Comparison of ENCODE assay signal across 12 mouse cellular contexts in genomic region chr7:67243894-67244282, GRCm38 (mm10). TPM values are rescaled to one million over a fixed set of nuclear protein-coding genes. Genes with fewer than 3 reads are reported as not detected.
DNase-seq lines count a peak whose midpoint lies in the region; ATAC-seq and TF ChIP-seq lines count a peak whose summit lies in the region.
"Had no signal": no experiment of that assay in that cellular context is flagged by ENCODE, and none has a peak within 500 bp of the region (broad histone marks: within the 10 kb centered on the region; RNA-seq: fewer than 3 reads in every experiment).

No protein-coding gene starts in this region.

- peak; percentile 32; the same call in 1 of the 2 replicates for TF ChIP-seq CTCF in kidney, postnatal 0 days (IDR thresholded peaks at IDR 0.05; ENCODE audit: low read depth)
- no peak; a peak in 1 of 6 replicates for TF ChIP-seq CTCF in MEL (IDR thresholded peaks at IDR 0.05 in 2 of 3, conservative IDR thresholded peaks at IDR 0.05 in 1 of 3; ENCODE audit: control insufficient read depth in 1 of 3, insufficient read depth in 1 of 3, low read depth in 2 of 3, low read length in 3 of 3, poor library complexity in 1 of 3, severe bottlenecking in 1 of 3)
- TF ChIP-seq CTCF in brain, embryonic 14.5 days (IDR thresholded peaks at IDR 0.05; ENCODE audit: borderline replicate concordance, extremely low read depth, insufficient read depth, insufficient read length) = peak; percentile 2; the same call in 1 of the 2 replicates

- no peak overlapping the region for H3K4me2 ChIP-seq in kidney, postnatal 0 days (ENCODE audit: low read length)
- H3K4me2 ChIP-seq in myocyte (ENCODE audit: low read depth) = peak overlapping the region; percentile 47
- H3K4me2 ChIP-seq: forebrain, embryonic 15.5 days; limb, embryonic 12.5 days; neural tube, embryonic 15.5 days had no signal

- whole genome bisulfite sequencing in kidney, postnatal 0 days = 64% methylated on average over 4 of the region's 4 CpGs

- TF ChIP-seq POLR2A in MEL (IDR thresholded peaks at IDR 0.05; ENCODE audit: control insufficient read depth in 1 of 2, insufficient read depth in 1 of 2, low read depth in 1 of 2, low read length in 2 of 2, poor library complexity in 1 of 2) (no peak), myocyte (IDR thresholded peaks at IDR 0.05; ENCODE audit: insufficient read length, low read depth) (no peak)
- TF ChIP-seq POLR2A in brain, embryonic 14.5 days (IDR thresholded peaks at IDR 0.05; ENCODE audit: borderline replicate concordance, extremely low read depth, insufficient read depth, insufficient read length, poor library complexity, severe bottlenecking) = no peak

- no peaks in the 10 kb centered on the region for H3K4me1 ChIP-seq in kidney, postnatal 0 days (replicated peaks; ENCODE audit: insufficient read depth, low read length)
- H3K4me1 ChIP-seq in MEL (ENCODE audit: control insufficient read depth in 1 of 2, insufficient read depth in 2 of 2, low read length in 2 of 2) = peaks cover 0 to 11% of the 10 kb centered on the region in 2 experiments; a peak in 3 of 4 replicates
- H3K4me1 ChIP-seq: forebrain, embryonic 15.5 days; neural tube, embryonic 15.5 days had no signal

- no peak overlapping the region for H3ac ChIP-seq in myocyte (ENCODE audit: control insufficient read depth, insufficient read length)

- no peak overlapping the region for H3K4me3 ChIP-seq in kidney, postnatal 0 days (replicated peaks; ENCODE audit: low read depth, low read length)
- no peak overlapping the region for H3K4me3 ChIP-seq in MEL (ENCODE audit: control insufficient read depth in 1 of 2, insufficient read depth in 1 of 2, low read depth in 2 of 2, low read length in 2 of 2)
- H3K4me3 ChIP-seq in myocyte = no peak overlapping the region
- H3K4me3 ChIP-seq: forebrain, embryonic 15.5 days; limb, embryonic 12.5 days; neural tube, embryonic 15.5 days had no signal

- H3K36me3 ChIP-seq in kidney, postnatal 0 days (ENCODE audit: insufficient read depth, low read length) = peaks cover 7% of the 10 kb centered on the region; the same call in 1 of the 2 replicates
- H3K36me3 ChIP-seq in MEL (ENCODE audit: control insufficient read depth in 1 of 2, insufficient read depth in 2 of 2, low read length in 2 of 2) = peaks cover 2 to 13% of the 10 kb centered on the region in 2 experiments; a peak in 3 of 4 replicates
- H3K36me3 ChIP-seq in myocyte (ENCODE audit: control insufficient read depth, insufficient read depth) = peaks cover 59% of the 10 kb centered on the region

- DNase-seq in kidney, postnatal 0 days (ENCODE audit: low spot score) = peak; percentile 32
- no peak for DNase-seq in kidney, postnatal 25 days
- peak; percentile 17 for DNase-seq in MEL (ENCODE audit: low read depth, low spot score)
- DNase-seq in brain, embryonic 14.5 days (ENCODE audit: low read depth) = peak; percentile 38
- DNase-seq in cerebellum, adult 11-12 months = no peak
- DNase-seq in cerebellum, postnatal 36 days = no peak
- DNase-seq: heart, postnatal 14 days; thymus, adult 18-20 months had no signal

- no peaks in the 10 kb centered on the region for H3K27me3 ChIP-seq in kidney, postnatal 0 days (ENCODE audit: insufficient read depth, low read length)
- H3K27me3 ChIP-seq in MEL (ENCODE audit: control insufficient read depth in 1 of 2, insufficient read depth in 2 of 2, low read length in 2 of 2) (no peaks in the 10 kb centered on the region), myocyte (ENCODE audit: control insufficient read depth, insufficient read depth, insufficient read length) (no peaks in the 10 kb centered on the region)
- H3K27me3 ChIP-seq: forebrain, embryonic 15.5 days; limb, embryonic 12.5 days; neural tube, embryonic 15.5 days had no signal

- TF ChIP-seq EP300 in MEL (IDR thresholded peaks at IDR 0.05; ENCODE audit: low read depth in 1 of 2, low read length in 2 of 2) = 0 out of 4 replicates have a peak, but pooled peaks of 1 of the 2 experiments have one; percentile 7

- no peak overlapping the region for H3K9ac ChIP-seq in kidney, postnatal 0 days (ENCODE audit: low read depth, low read length)
- H3K9ac ChIP-seq in MEL (ENCODE audit: control insufficient read depth, low read depth, low read length, poor library complexity, severe bottlenecking) = no peak overlapping the region
- H3K9ac ChIP-seq: forebrain, embryonic 15.5 days; limb, embryonic 12.5 days; neural tube, embryonic 15.5 days had no signal

- no peak for TF ChIP-seq RAD21 in MEL (IDR thresholded peaks at IDR 0.05; ENCODE audit: low read depth, low read length)

- no peak overlapping the region for H3K27ac ChIP-seq in kidney, postnatal 0 days
- H3K27ac ChIP-seq in MEL (ENCODE audit: control insufficient read depth, low read depth, low read length) = no peak overlapping the region
- H3K27ac ChIP-seq: forebrain, embryonic 15.5 days; limb, embryonic 12.5 days; neural tube, embryonic 15.5 days had no signal

- H3K79me2 ChIP-seq in MEL (ENCODE audit: control insufficient read depth, insufficient read depth, low read length, poor library complexity) = no peaks in the 10 kb centered on the region
- H3K79me2 ChIP-seq in myocyte (ENCODE audit: control insufficient read depth, insufficient read depth) = peaks cover 9% of the 10 kb centered on the region

- no peak for ATAC-seq in kidney, postnatal 0 days (replicated peaks; ENCODE audit: low FRiP score, low read depth)

- no peaks in the 10 kb centered on the region for H3K9me3 ChIP-seq in kidney, postnatal 0 days (replicated peaks; ENCODE audit: low read length)
- no peaks in the 10 kb centered on the region for H3K9me3 ChIP-seq in MEL (replicated peaks; ENCODE audit: insufficient read depth, low read length)
- H3K9me3 ChIP-seq: forebrain, embryonic 15.5 days; limb, embryonic 12.5 days; neural tube, embryonic 15.5 days had no signal

TF ChIP-seq in MEL, 35 proteins besides CTCF, POLR2A, EP300 and RAD21:
- 0 out of 2 replicates have a peak, but pooled peaks have one; percentile 38 for TF ChIP-seq RCOR1 (IDR thresholded peaks at IDR 0.05; ENCODE audit: low read depth, low read length)
- no peak for TF ChIP-seq ELF1 (IDR thresholded peaks at IDR 0.05; ENCODE audit: low read depth, low read length)
- peak; percentile 78 for TF ChIP-seq ETS1 (IDR thresholded peaks at IDR 0.05; ENCODE audit: low read depth, low read length)
- TF ChIP-seq MAZ (IDR thresholded peaks at IDR 0.05; ENCODE audit: low read depth, low read length) = no peak

TF ChIP-seq in myocyte, 11 proteins besides CTCF, POLR2A, EP300 and RAD21:
- TF ChIP-seq MAX (IDR thresholded peaks at IDR 0.05; ENCODE audit: low read depth) = no peak
- TF ChIP-seq TCF12 (IDR thresholded peaks at IDR 0.05; ENCODE audit: insufficient read depth, poor library complexity, severe bottlenecking) = no peak
- peak; percentile 64; the same call in 1 of the 2 replicates for TF ChIP-seq CEBPB (IDR thresholded peaks at IDR 0.05; ENCODE audit: insufficient read depth, poor library complexity, severe bottlenecking)
- no peak for TF ChIP-seq MYOG (IDR thresholded peaks at IDR 0.05; ENCODE audit: control insufficient read depth in 1 of 3, insufficient read depth in 1 of 3, insufficient read length in 2 of 3, low read depth in 2 of 3)

RNA-seq across cellular contexts. Expression of gene Lysmd4, which starts 21.5 kb away (rescaled TPM):
- polyA plus RNA-seq in kidney, postnatal 0 days (2015; fragmentation: Nextera tagmentation; extraction: Ambion mirVana) = 14.3 and 14.9 TPM in 2 replicates
- 5.0 and 5.2 TPM in 2 replicates for total RNA-seq in MEL (2012; rRNA removed)
- polyA plus RNA-seq in MEL (2012; ENCODE audit: insufficient read depth in 1 of 2, insufficient read length in 2 of 2, low read depth in 1 of 2, low replicate concordance in 2 of 2, missing spikeins in 1 of 2) (1 to 10 TPM in 1 of 2 experiments, not detected in 1; 7.9 TPM), myocyte (2012; fragmentation: generic; extraction: Trizol) (7.7 TPM)
- 38.1 and 41.8 TPM in 2 replicates for polyA plus RNA-seq in brain, embryonic 14.5 days (2012; rRNA removed)

Comparison
In these comparisons a context has a peak if more than half of its experiments do, and no peak if none do; other contexts are left out.
1. DNase-seq: peak in kidney, postnatal 0 days (single experiment), MEL (single experiment) and brain, embryonic 14.5 days (single experiment); none in kidney, postnatal 25 days (0 of 2), cerebellum, adult 11-12 months (single experiment) and cerebellum, postnatal 36 days (0 of 2).
2. CTCF ChIP-seq: peak in kidney, postnatal 0 days (single experiment) and brain, embryonic 14.5 days (single experiment); none in MEL (0 of 3).